Mouse (Mus musculus) liver, embryonic 14.5 days (tissue): ENCODE measurements at regions not wholly inside any gene's neighbourhood (a gene's known extent, or its start where the extent isn't known, plus 50 kb on each side); places are given as distances from the start of the nearest gene placed in this dataset.

Experiments
- ATAC-seq: fragments of 200-750 bp; cut with Nextera tagmentation; 2 replicates; pipeline ENCODE4 v1.8.0; 2017; ENCODE audit warnings: moderate number of reproducible peaks, mild to moderate bottlenecking, moderate library complexity; ENCODE audit not compliant: insufficient read depth
- DNase-seq, 3 experiments: peaks; one replicate each; pipeline ENCODE4 v3.0.0-alpha.2; 2012 to 2013; ENCODE audit warnings: low read depth in 3 of 3, low spot score in 3 of 3
- H3K27ac ChIP-seq: fragments of 300-500 bp; sonication (generic); 2 replicates; pipeline ENCODE4 v1.5.1; 2014; ENCODE audit warnings: moderate library complexity, mild to moderate bottlenecking, control low read depth, inconsistent platforms
- H3K27me3 ChIP-seq: fragments of 300-500 bp; sonication (generic); 2 replicates; pipeline ENCODE4 v1.6.1; 2014; ENCODE audit warnings: mild to moderate bottlenecking, low read length, moderate library complexity; ENCODE audit not compliant: control insufficient read depth, insufficient read depth
- H3K36me3 ChIP-seq: fragments of 300-500 bp; sonication (generic); replicated peaks from 2 replicates; pipeline ENCODE4 v1.6.1; 2014; ENCODE audit warnings: low read depth; ENCODE audit not compliant: control insufficient read depth, insufficient read depth
- H3K4me1 ChIP-seq, 2 experiments: fragments of 200-500 bp in 1 of 2; fragments of 300-500 bp in 1 of 2; sonication (generic) in 1 of 2; replicated peaks; 2 replicates each; pipeline ENCODE4 v1.6.1; 2012 to 2014; ENCODE audit warnings: antibody characterized with exemption in 1 of 2, inconsistent platforms in 1 of 2, low read length in 1 of 2; ENCODE audit not compliant: control insufficient read depth in 2 of 2, insufficient read depth in 2 of 2
- H3K4me2 ChIP-seq: fragments of 300-500 bp; sonication (generic); 2 replicates; pipeline ENCODE4 v1.6.1; 2014; ENCODE audit warnings: low read depth, mild to moderate bottlenecking, control low read depth, moderate library complexity
- H3K4me3 ChIP-seq, 2 experiments: fragments of 200-500 bp in 1 of 2; fragments of 300-500 bp in 1 of 2; sonication (generic) in 1 of 2; 2 replicates each; pipeline ENCODE4 v1.5.1; 2012 to 2014; ENCODE audit warnings: low read depth in 2 of 2, low read length in 2 of 2, mild to moderate bottlenecking in 2 of 2, control low read depth in 1 of 2, inconsistent platforms in 1 of 2, moderate library complexity in 1 of 2; ENCODE audit not compliant: insufficient read depth in 1 of 2
- H3K9ac ChIP-seq: fragments of 300-500 bp; sonication (generic); replicated peaks from 2 replicates; pipeline ENCODE4 v1.6.1; 2014; ENCODE audit warnings: mild to moderate bottlenecking, control low read depth, moderate library complexity
- H3K9me3 ChIP-seq: fragments of 300-500 bp; sonication (generic); 2 replicates; pipeline ENCODE4 v1.6.1; 2016; ENCODE audit warnings: low read length, mixed read lengths; ENCODE audit not compliant: control insufficient read depth
- CTCF ChIP-seq: IDR thresholded peaks from 2 replicates; pipeline ENCODE4 v1.5.1; 2016; ENCODE audit warnings: antibody characterized with exemption, low read depth, control low read depth
- EP300 ChIP-seq: IDR thresholded peaks from 2 replicates; pipeline ENCODE4 v1.6.1; 2016; ENCODE audit warnings: antibody characterized with exemption, low read depth
- WGBS: fragments of 180-500 bp; shearing (Covaris S2); extraction: QIAGEN DNeasy Blood & Tissue Kit; methylation state at CpG from one replicate; pipeline ENCODE4 v1.1.7; 2014; ENCODE audit not compliant: insufficient replicate concordance; 5-methylcytosine and 5-hydroxymethylcytosine counted together

GRCm38 (mm10) chr13:52035731-52036130 is 189.3 kb downstream of the Gadd45g start:
- H3K36me3 ChIP-seq, result no peaks in the 10 kb centered on the region
- WGBS, result 40% methylated on average over 6 of the region's 6 CpGs
- ATAC-seq (peak; percentile 28; the same call in 1 of the 2 replicates), DNase-seq (no peak)
- H3K4me2 ChIP-seq, result no peak overlapping the region
- no peak overlapping the region for H3K27ac ChIP-seq
- no peak overlapping the region for H3K9ac ChIP-seq
- no peaks in the 10 kb centered on the region for H3K27me3 ChIP-seq
- H3K9me3 ChIP-seq, result no peaks in the 10 kb centered on the region
- no peak for TF ChIP-seq EP300
- H3K4me3 ChIP-seq, result no peak overlapping the region
- peaks cover 0 to 7% of the 10 kb centered on the region in 2 experiments; a peak in 3 of 4 replicates for H3K4me1 ChIP-seq

- H3K4me3 ChIP-seq, result no peak overlapping the region
- WGBS, result 55% methylated on average over 5 of the region's 5 CpGs
- no peaks in the 10 kb centered on the region for H3K36me3 ChIP-seq
- H3K9ac ChIP-seq, result no peak overlapping the region
- peaks cover 0 to 7% of the 10 kb centered on the region in 2 experiments; a peak in 3 of 4 replicates for H3K4me1 ChIP-seq
- H3K9me3 ChIP-seq, result no peaks in the 10 kb centered on the region
- DNase-seq (no peak), ATAC-seq (no peak)
- no peaks in the 10 kb centered on the region for H3K27me3 ChIP-seq
- no peak for TF ChIP-seq EP300
- TF ChIP-seq CTCF, result no peak
- H3K27ac ChIP-seq, result no peak overlapping the region
- H3K4me2 ChIP-seq, result no peak overlapping the region
Observed at GRCm38 (mm10) chr13:52036351-52036750, 189.9 kb downstream of the Gadd45g start.

- Histone ChIP-seq H3K4me2 (no peak overlapping the region), H3K4me1 (peaks cover 0 to 14% of the 10 kb centered on the region in 2 experiments; a peak in 3 of 4 replicates), H3K9me3 (no peaks in the 10 kb centered on the region), H3K4me3 (no peak overlapping the region), H3K27me3 (no peaks in the 10 kb centered on the region), H3K27ac (no peak overlapping the region), H3K36me3 (no peaks in the 10 kb centered on the region), H3K9ac (no peak overlapping the region)
- DNase-seq (no peak), ATAC-seq (no peak)
- TF ChIP-seq EP300 (no peak), CTCF (no peak)
- WGBS, result 74% methylated on average over 13 of the region's 13 CpGs
Observed at GRCm38 (mm10) chr13:52037218-52037617, 190.7 kb downstream of the Gadd45g start.

GRCm38 (mm10) chr13:52041467-52042421 is 195.3 kb downstream of the Gadd45g start:
- no peak overlapping the region for H3K27ac ChIP-seq
- no peak overlapping the region for H3K9ac ChIP-seq
- no peak for TF ChIP-seq CTCF
- no peak for TF ChIP-seq EP300
- H3K4me3 ChIP-seq, result no peak overlapping the region
- H3K9me3 ChIP-seq, result no peaks in the 10 kb centered on the region
- H3K27me3 ChIP-seq, result no peaks in the 10 kb centered on the region
- peaks cover 0 to 13% of the 10 kb centered on the region in 2 experiments; a peak in 2 of 4 replicates for H3K4me1 ChIP-seq
- DNase-seq, result no peak
- no peaks in the 10 kb centered on the region for H3K36me3 ChIP-seq
- H3K4me2 ChIP-seq, result no peak overlapping the region
- WGBS, result 34% methylated on average over 15 of the region's 15 CpGs
- ATAC-seq, result no peak

GRCm38 (mm10) chr13:52042867-52043266 is 196.4 kb downstream of the Gadd45g start:
- H3K9ac ChIP-seq, result no peak overlapping the region
- H3K4me2 ChIP-seq, result no peak overlapping the region
- TF ChIP-seq CTCF, result no peak
- no peak for TF ChIP-seq EP300
- no peaks in the 10 kb centered on the region for H3K36me3 ChIP-seq
- ATAC-seq, result no peak
- DNase-seq, result no peak
- WGBS, result 60% methylated on average over 3 of the region's 3 CpGs
- peaks cover 0 to 13% of the 10 kb centered on the region in 2 experiments; a peak in 2 of 4 replicates for H3K4me1 ChIP-seq
- no peaks in the 10 kb centered on the region for H3K27me3 ChIP-seq
- no peak overlapping the region for H3K27ac ChIP-seq
- no peaks in the 10 kb centered on the region for H3K9me3 ChIP-seq
- H3K4me3 ChIP-seq, result no peak overlapping the region
